Mouse (Mus musculus) brain, embryonic 14.5 days (tissue): ENCODE measurements at regions not wholly inside any gene's neighbourhood (a gene's known extent, or its start where the extent isn't known, plus 50 kb on each side); places are given as distances from the start of the nearest gene placed in this dataset.

ENCODE experiments used
- DNase-seq: peaks from one replicate; pipeline ENCODE4 v3.0.0-alpha.2; 2011; ENCODE audit warnings: low read depth
- CTCF ChIP-seq: fragments of 200-500 bp; IDR thresholded peaks from 2 replicates; pipeline ENCODE4 v1.5.1; 2012; ENCODE audit warnings: inconsistent platforms, mild to moderate bottlenecking, moderate library complexity, borderline replicate concordance; ENCODE audit not compliant: insufficient read depth, insufficient read length; ENCODE audit errors: extremely low read depth
- POLR2A ChIP-seq: fragments of 200-500 bp; IDR thresholded peaks from 2 replicates; pipeline ENCODE4 v1.6.1; 2012; ENCODE audit warnings: mild to moderate bottlenecking, inconsistent platforms, borderline replicate concordance; ENCODE audit not compliant: poor library complexity, insufficient read depth, insufficient read length, severe bottlenecking; ENCODE audit errors: extremely low read depth

GRCm38 (mm10) chr5:133744136-133744535 is 355.4 kb upstream of the Castor2 start:
- no peak for DNase-seq
- TF ChIP-seq CTCF (no peak), POLR2A (no peak)

- no peak for DNase-seq
- TF ChIP-seq CTCF (no peak), POLR2A (no peak)
These were observed 355.9 kb upstream of the Castor2 start for GRCm38 (mm10) chr5:133743606-133744005.

- TF ChIP-seq POLR2A (no peak), CTCF (no peak)
- no peak for DNase-seq
These were observed 367.6 kb upstream of the Castor2 start for GRCm38 (mm10) chr5:133731871-133732270.

GRCm38 (mm10) chr5:133718187-133719078 is 381.1 kb upstream of the Castor2 start:
- TF ChIP-seq POLR2A: no peak
- TF ChIP-seq CTCF: no peak
- peak; percentile 97 for DNase-seq

- TF ChIP-seq POLR2A (no peak), CTCF (no peak)
These were observed 383.7 kb upstream of the Castor2 start for GRCm38 (mm10) chr5:133715830-133716229.

GRCm38 (mm10) chr5:133712652-133713051 is 386.9 kb upstream of the Castor2 start:
- TF ChIP-seq POLR2A: no peak
- no peak for TF ChIP-seq CTCF
- no peak for DNase-seq

More at GRCm38 (mm10) chr5:133715830-133716229, 383.7 kb upstream of the Castor2 start:
- DNase-seq: no peak

- DNase-seq: peak; percentile 73
- no peak for TF ChIP-seq CTCF
These were observed 390.6 kb upstream of the Castor2 start for GRCm38 (mm10) chr5:133708881-133709280.

GRCm38 (mm10) chr5:133686206-133686605 is 413.3 kb upstream of the Castor2 start:
- no peak for TF ChIP-seq POLR2A
- no peak for TF ChIP-seq CTCF
- no peak for DNase-seq

GRCm38 (mm10) chr5:133683021-133683420 is 416.5 kb upstream of the Castor2 start:
- TF ChIP-seq POLR2A (no peak), CTCF (no peak)
- DNase-seq: no peak

GRCm38 (mm10) chr5:133676791-133677450 is 422.6 kb upstream of the Castor2 start:
- no peak for TF ChIP-seq POLR2A
- no peak for TF ChIP-seq CTCF
- DNase-seq: peak; percentile 95

GRCm38 (mm10) chr5:133675636-133676035 is 423.9 kb upstream of the Castor2 start:
- peak; percentile 90 for DNase-seq
- TF ChIP-seq CTCF (no peak), POLR2A (no peak)

GRCm38 (mm10) chr5:133666473-133666872 is 433.0 kb upstream of the Castor2 start:
- peak; percentile 59 for DNase-seq
- peak; percentile 59; the same call in 1 of the 2 replicates for TF ChIP-seq CTCF
- TF ChIP-seq POLR2A: no peak
